ENCODE assay signal across 14 mouse cellular contexts in the genomic region with DNA sequence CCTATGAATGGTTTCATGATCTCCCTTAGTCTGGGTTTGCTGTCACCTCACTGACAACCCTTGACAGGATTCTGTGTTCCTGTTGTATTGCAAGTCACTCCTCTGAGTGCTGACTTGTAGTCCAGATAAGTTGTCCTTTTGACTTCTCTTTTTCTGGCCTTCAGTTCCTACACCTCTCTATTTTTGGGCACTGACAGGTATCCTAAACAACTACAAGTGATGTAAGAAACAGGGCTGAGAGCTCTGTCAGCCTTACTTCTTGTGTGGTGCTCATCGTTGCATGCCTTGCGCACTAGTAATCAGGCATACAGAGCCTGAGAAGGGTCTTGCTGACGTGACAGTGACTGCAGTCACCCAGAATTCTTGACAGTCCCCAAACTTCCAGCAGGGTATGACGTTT.
"Had no signal": no experiment of that assay in that cellular context is flagged by ENCODE, and none has a peak within 500 bp of the region (broad histone marks: within the 10 kb centered on the region; RNA-seq: fewer than 3 reads in every experiment).

No protein-coding gene starts in this region.

- H3K27ac ChIP-seq: kidney, postnatal 0 days; layer of hippocampus, adult 2 months; liver, embryonic 13.5 days; stomach, postnatal 0 days had no signal

- H3K9ac ChIP-seq: liver, embryonic 13.5 days had no signal

- H3K27me3 ChIP-seq: liver, embryonic 13.5 days had no signal

- H3K36me3 ChIP-seq: liver, embryonic 13.5 days had no signal

- DNase-seq: kidney, postnatal 25 days; layer of hippocampus, adult 9-11 months; liver, embryonic 13.5 days; lung, adult 2 months; lung, postnatal 14 days; lung, postnatal 4 days; midbrain, embryonic 14.5 days; thymus, adult 2 months; thymus, postnatal 14 days; thymus, postnatal 4 days had no signal

- H3K4me3 ChIP-seq: layer of hippocampus, adult 2 months; liver, embryonic 13.5 days had no signal

- H3K4me2 ChIP-seq: liver, embryonic 13.5 days; midbrain, embryonic 11.5 days had no signal

- H3K4me1 ChIP-seq: liver, embryonic 13.5 days had no signal

- H3K9me3 ChIP-seq: liver, embryonic 13.5 days had no signal
